Mouse (Mus musculus) CH12.LX (cell line): ENCODE results near the gene Adgrb3. TPM values are rescaled to one million over a fixed set of nuclear protein-coding genes. Genes with fewer than 3 reads are reported as not detected.

Experiments used
- DNase-seq: peaks from one replicate; pipeline ENCODE4 v3.0.0-alpha.2; 2013; ENCODE audit errors: extremely low read depth
- H3K27ac ChIP-seq: 2 replicates; pipeline ENCODE4 v1.5.1; 2012; ENCODE audit warnings: low read depth, mild to moderate bottlenecking, control low read depth, moderate library complexity; ENCODE audit not compliant: insufficient read depth
- H3K27me3 ChIP-seq: replicated peaks from 2 replicates; pipeline ENCODE3; 2012; ENCODE audit warnings: inconsistent platforms
- H3K36me3 ChIP-seq, 2 experiments: replicated peaks in 1 of 2; 2 replicates each; pipeline versions ENCODE3 to v1.6.1; 2012; ENCODE audit warnings: inconsistent platforms in 1 of 2, low read length in 1 of 2, mild to moderate bottlenecking in 1 of 2, mixed read lengths in 1 of 2, moderate library complexity in 1 of 2; ENCODE audit not compliant: control insufficient read depth in 1 of 2, insufficient read depth in 1 of 2
- H3K4me1 ChIP-seq, 2 experiments: 2 replicates each; pipeline ENCODE4 v1.6.1; 2012; ENCODE audit warnings: inconsistent platforms in 1 of 2, moderate library complexity in 1 of 2; ENCODE audit not compliant: insufficient read depth in 2 of 2, control insufficient read depth in 1 of 2
- H3K4me2 ChIP-seq: 2 replicates; pipeline ENCODE4 v1.6.1; 2012; ENCODE audit warnings: low read depth, mild to moderate bottlenecking, control low read depth; ENCODE audit not compliant: poor library complexity, insufficient read depth, severe bottlenecking
- H3K4me3 ChIP-seq, 3 experiments: fragments of 150-350 bp in 1 of 3; sonication (generic) in 1 of 3; replicated peaks in 1 of 3; 2 replicates each; pipeline versions ENCODE3 to v1.5.1; 2011 to 2012; ENCODE audit warnings: low read depth in 2 of 3, low read length in 2 of 3, mild to moderate bottlenecking in 2 of 3, moderate library complexity in 2 of 3, control low read depth in 1 of 3, improper control_type of control experiment in 1 of 3, inconsistent platforms in 1 of 3, mixed read lengths in 1 of 3; ENCODE audit not compliant: poor library complexity in 1 of 3
- H3K79me2 ChIP-seq: replicated peaks from 2 replicates; pipeline ENCODE4 v1.6.1; 2012; ENCODE audit warnings: mild to moderate bottlenecking, moderate library complexity; ENCODE audit not compliant: control insufficient read depth, poor library complexity, insufficient read depth, severe bottlenecking; ENCODE audit errors: extremely low read depth
- H3K9ac ChIP-seq: 2 replicates; pipeline ENCODE4 v1.6.1; 2012; ENCODE audit warnings: low read depth, mild to moderate bottlenecking, control low read depth, moderate library complexity; ENCODE audit not compliant: insufficient read depth
- H3K9me3 ChIP-seq: replicated peaks from 2 replicates; pipeline ENCODE3; 2012; ENCODE audit warnings: low read length, inconsistent platforms, mixed read lengths
- BHLHE40 ChIP-seq: IDR thresholded peaks from 2 replicates; pipeline ENCODE4 v1.6.1; 2011; ENCODE audit warnings: mild to moderate bottlenecking, low read depth, low read length, improper control_type of control experiment
- CHD2 ChIP-seq: IDR thresholded peaks from 2 replicates; pipeline ENCODE4 v1.6.1; 2011; ENCODE audit warnings: low read length, improper control_type of control experiment
- CTCF ChIP-seq, 2 experiments: IDR thresholded peaks in 1 of 2; conservative IDR thresholded peaks in 1 of 2; 2 replicates each; pipeline ENCODE4 v1.5.1; 2011 to 2012; ENCODE audit warnings: low read depth in 2 of 2, low read length in 2 of 2, improper control_type of control experiment in 1 of 2, inconsistent platforms in 1 of 2, mild to moderate bottlenecking in 1 of 2, moderate library complexity in 1 of 2
- E2F4 ChIP-seq: IDR thresholded peaks from 2 replicates; pipeline ENCODE4 v1.6.1; 2011; ENCODE audit warnings: low read depth, low read length, improper control_type of control experiment; ENCODE audit not compliant: insufficient replicate concordance
- ELF1 ChIP-seq: IDR thresholded peaks from 2 replicates; pipeline ENCODE4 v1.6.1; 2014; ENCODE audit warnings: low read depth, mild to moderate bottlenecking, inconsistent platforms, low read length, improper control_type of control experiment
- EP300 ChIP-seq: IDR thresholded peaks from 2 replicates; pipeline ENCODE4 v1.6.1; 2011; ENCODE audit warnings: low read length, improper control_type of control experiment
- ETS1 ChIP-seq: conservative IDR thresholded peaks from 2 replicates; pipeline ENCODE4 v1.6.1; 2012; ENCODE audit warnings: low read depth, mild to moderate bottlenecking, inconsistent platforms, low read length, improper control_type of control experiment, moderate library complexity
- GABPA ChIP-seq: IDR thresholded peaks from 2 replicates; pipeline ENCODE4 v1.6.1; 2012; ENCODE audit warnings: low read depth, low read length, improper control_type of control experiment, inconsistent platforms; ENCODE audit not compliant: insufficient replicate concordance
- IRF4 ChIP-seq: IDR thresholded peaks from 2 replicates; pipeline ENCODE4 v1.6.1; 2014; ENCODE audit warnings: low read depth, mild to moderate bottlenecking, inconsistent platforms, low read length, improper control_type of control experiment
- JUND ChIP-seq: conservative IDR thresholded peaks from 2 replicates; pipeline ENCODE4 v1.6.1; 2011; ENCODE audit warnings: low read depth, low read length, improper control_type of control experiment
- KAT2A ChIP-seq: IDR thresholded peaks from 2 replicates; pipeline ENCODE4 v1.6.1; 2012; ENCODE audit warnings: low read length, improper control_type of control experiment, inconsistent platforms; ENCODE audit not compliant: insufficient replicate concordance
- MAX ChIP-seq: IDR thresholded peaks from 2 replicates; pipeline ENCODE4 v1.6.1; 2011; ENCODE audit warnings: low read length, improper control_type of control experiment
- MEF2A ChIP-seq: IDR thresholded peaks from 2 replicates; pipeline ENCODE4 v1.6.1; 2014; ENCODE audit warnings: low read depth, mild to moderate bottlenecking, inconsistent platforms, low read length, improper control_type of control experiment, borderline replicate concordance
- MYC ChIP-seq: IDR thresholded peaks from 2 replicates; pipeline ENCODE4 v1.6.1; 2011; ENCODE audit warnings: low read depth, mild to moderate bottlenecking, improper control_type of control experiment, low read length
- NELFE ChIP-seq: IDR thresholded peaks from 2 replicates; pipeline ENCODE4 v1.6.1; 2011; ENCODE audit warnings: low read depth, low read length, improper control_type of control experiment
- POLR2A ChIP-seq: IDR thresholded peaks from 2 replicates; pipeline ENCODE4 v1.6.1; 2011; ENCODE audit warnings: low read depth, mild to moderate bottlenecking, improper control_type of control experiment, low read length
- POLR2AphosphoS2 ChIP-seq: IDR thresholded peaks from 2 replicates; pipeline ENCODE4 v1.6.1; 2011; ENCODE audit warnings: low read depth, low read length, improper control_type of control experiment
- RAD21 ChIP-seq: IDR thresholded peaks from 2 replicates; pipeline ENCODE4 v1.6.1; 2011; ENCODE audit warnings: low read depth, mild to moderate bottlenecking, low read length, improper control_type of control experiment, moderate library complexity
- SIN3A ChIP-seq: IDR thresholded peaks from 2 replicates; pipeline ENCODE4 v1.6.1; 2012; ENCODE audit warnings: low read length, improper control_type of control experiment, inconsistent platforms
- TCF12 ChIP-seq: IDR thresholded peaks from 2 replicates; pipeline ENCODE4 v1.6.1; 2014; ENCODE audit warnings: low read depth, mild to moderate bottlenecking, inconsistent platforms, low read length, improper control_type of control experiment
- USF1 ChIP-seq: IDR thresholded peaks from 2 replicates; pipeline ENCODE4 v1.6.1; 2014; ENCODE audit warnings: low read depth, mild to moderate bottlenecking, inconsistent platforms, low read length, improper control_type of control experiment
- ZMIZ1 ChIP-seq: IDR thresholded peaks from 2 replicates; pipeline ENCODE4 v1.6.1; 2012; ENCODE audit warnings: low read depth, mild to moderate bottlenecking, inconsistent platforms, low read length, improper control_type of control experiment
- ZNF384 ChIP-seq: IDR thresholded peaks from 2 replicates; pipeline ENCODE4 v1.6.1; 2012; ENCODE audit warnings: low read depth, low read length, improper control_type of control experiment, inconsistent platforms
- dilution Hi-C: fragments of 300-500 bp; cut with MboI; formaldehyde crosslinking; loops from 2 replicates; pipeline ENCODE4 v1.14.3; 2020; ENCODE audit warnings: low sequenced_read_pairs; ENCODE audit not compliant: extremely low pct_unique_long_range_greater_than_20kb, extremely low pct_ligation_motif_present
- in situ Hi-C: fragments of 300-500 bp; cut with MboI; formaldehyde crosslinking; loops from 3 replicates; pipeline ENCODE4 v1.14.3; 2019; ENCODE audit warnings: low sequenced_read_pairs, low pct_ligation_motif_present, low pct_unique_long_range_greater_than_20kb, mixed read lengths
- polyA plus RNA-seq: library from polyadenylated mRNA; unstranded; fragments of >175 nt; gene quantifications from 2 replicates; pipeline ENCODE4 v1.2.1, GENCODE M21; 2012; ENCODE audit warnings: low read depth; ENCODE audit not compliant: insufficient read length
- total RNA-seq, 2 experiments: library from RNA; depleted of rRNA; stranded (reverse); fragments of 300-350 nt in 1 of 2; fragments of >200 nt in 1 of 2; gene quantifications; 2 replicates each; pipeline ENCODE4 v1.2.3; 2012 to 2014

The Adgrb3 gene
- total and polyA plus RNA-seq, 3 experiments: not detected

DNA sequence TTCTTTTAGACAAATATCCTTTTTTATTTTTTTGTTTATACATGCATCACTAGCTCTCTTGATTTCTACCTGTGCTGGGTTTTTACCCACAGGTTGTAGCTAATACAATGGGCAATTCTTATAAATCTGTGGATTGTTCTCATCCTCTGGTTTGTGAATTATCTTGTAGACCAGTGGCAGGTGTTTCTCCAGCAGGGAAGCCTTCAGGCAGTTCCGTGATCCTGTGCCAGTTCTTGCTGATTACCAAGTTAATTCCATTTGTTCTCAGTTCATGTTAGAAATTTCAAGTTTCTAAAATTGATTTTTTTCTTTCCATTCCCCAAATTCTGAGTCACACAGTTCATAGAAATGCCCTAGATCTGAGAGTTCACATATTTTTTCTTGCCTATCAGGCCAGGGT, 338.0 kb downstream of the Adgrb3 start:
- H3K27me3 ChIP-seq: no peaks in the 10 kb centered on the region
- TF ChIP-seq SIN3A (no peak), NELFE (no peak), USF1 (no peak), ELF1 (no peak), BHLHE40 (no peak), CTCF (conservative IDR thresholded peaks at IDR 0.05 in 1 of 2, IDR thresholded peaks at IDR 0.05 in 1 of 2; ENCODE audit: low read depth in 2 of 2, low read length in 2 of 2) (no peak), GABPA (no peak), EP300 (no peak), JUND (no peak), ZNF384 (no peak), MYC (no peak)
- peaks cover 27% of the 10 kb centered on the region for H3K9me3 ChIP-seq
- H3K4me3 ChIP-seq: no peak overlapping the region
- H3K9ac ChIP-seq: no peak overlapping the region
- no peaks in the 10 kb centered on the region for H3K4me1 ChIP-seq
- dilution Hi-C loops: no loop called here
- H3K27ac ChIP-seq: no peak overlapping the region
- no peak overlapping the region for H3K4me2 ChIP-seq
- no peak for DNase-seq
- H3K36me3 ChIP-seq: no peaks in the 10 kb centered on the region
- in situ Hi-C loops: no loop called here
- no peaks in the 10 kb centered on the region for H3K79me2 ChIP-seq

DNA sequence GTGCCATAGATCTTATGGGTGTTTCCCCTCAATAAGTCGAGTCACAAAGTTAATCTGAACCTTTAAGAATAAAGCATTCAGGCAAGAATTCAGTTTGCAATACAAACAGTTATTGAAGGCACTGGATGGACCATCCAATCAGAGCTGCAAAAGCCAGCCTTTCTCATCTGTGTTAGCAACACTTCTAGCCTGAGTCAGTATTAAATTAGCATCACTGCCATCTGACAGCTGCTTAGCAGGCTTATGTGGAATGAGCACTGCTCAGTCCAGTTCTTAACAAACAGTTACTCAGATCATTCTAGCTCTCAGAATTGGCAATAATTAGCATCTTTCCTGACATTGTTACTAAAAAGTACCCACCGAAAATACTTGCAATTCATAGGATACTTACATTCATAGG, 339.3 kb downstream of the Adgrb3 start:
- H3K4me3 ChIP-seq: no peak overlapping the region
- TF ChIP-seq RAD21: no peak
- TF ChIP-seq POLR2A: no peak
- TF ChIP-seq MEF2A: no peak
- no peak for TF ChIP-seq CHD2
- no peak for TF ChIP-seq JUND
- no peak for TF ChIP-seq ELF1
- no peak for TF ChIP-seq SIN3A
- no peak for TF ChIP-seq MAX
- TF ChIP-seq USF1: no peak
- no peak for TF ChIP-seq EP300
- TF ChIP-seq TCF12: no peak
- TF ChIP-seq NELFE: no peak
- TF ChIP-seq KAT2A: no peak
- no peak for TF ChIP-seq IRF4
- TF ChIP-seq ETS1: no peak
- TF ChIP-seq E2F4: no peak
- TF ChIP-seq BHLHE40: no peak
- TF ChIP-seq ZMIZ1: no peak
- no peak for TF ChIP-seq GABPA
- no peak for TF ChIP-seq POLR2AphosphoS2
- in situ Hi-C loops: no loop called here
- no peaks in the 10 kb centered on the region for H3K79me2 ChIP-seq
- dilution Hi-C loops: no loop called here
- no peak for DNase-seq
- no peak overlapping the region for H3K4me2 ChIP-seq
- no peaks in the 10 kb centered on the region for H3K4me1 ChIP-seq
- H3K36me3 ChIP-seq: no peaks in the 10 kb centered on the region
- H3K9ac ChIP-seq: no peak overlapping the region
- no peak overlapping the region for H3K27ac ChIP-seq
- peaks cover 26% of the 10 kb centered on the region for H3K9me3 ChIP-seq
- no peaks in the 10 kb centered on the region for H3K27me3 ChIP-seq
